Mouse (Mus musculus) liver, embryonic 14.5 days (tissue): Measurements from ENCODE around the gene Spocd1.

Experiments used
- CTCF ChIP-seq: IDR thresholded peaks from 2 replicates; pipeline ENCODE4 v1.5.1; 2016; ENCODE audit warnings: antibody characterized with exemption, low read depth, control low read depth
- EP300 ChIP-seq: IDR thresholded peaks from 2 replicates; pipeline ENCODE4 v1.6.1; 2016; ENCODE audit warnings: antibody characterized with exemption, low read depth

DNA sequence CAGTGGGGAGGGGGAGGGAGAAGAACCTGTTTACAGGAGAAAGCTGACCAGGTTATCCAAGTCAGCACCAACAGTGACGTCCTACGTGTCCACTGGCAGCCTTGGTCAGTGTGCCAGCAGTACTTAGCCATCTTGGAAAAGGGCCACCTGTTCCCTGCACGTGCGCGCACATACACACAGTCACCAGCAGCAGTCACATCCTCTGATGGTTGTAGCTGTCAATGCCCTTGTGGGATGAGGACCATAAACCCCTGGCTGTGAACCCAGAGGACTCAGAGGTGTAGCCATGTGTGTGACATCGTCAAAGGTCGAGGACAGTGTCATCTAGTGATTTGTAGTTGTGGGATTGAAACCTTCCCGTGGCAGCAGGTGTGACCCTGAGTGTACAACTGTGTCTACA, 4.9 kb upstream of the Spocd1 start:
- TF ChIP-seq CTCF (no peak), EP300 (no peak)
